Mouse (Mus musculus): ENCODE results near the gene 1700003F12Rik.

The 1700003F12Rik gene

DNA sequence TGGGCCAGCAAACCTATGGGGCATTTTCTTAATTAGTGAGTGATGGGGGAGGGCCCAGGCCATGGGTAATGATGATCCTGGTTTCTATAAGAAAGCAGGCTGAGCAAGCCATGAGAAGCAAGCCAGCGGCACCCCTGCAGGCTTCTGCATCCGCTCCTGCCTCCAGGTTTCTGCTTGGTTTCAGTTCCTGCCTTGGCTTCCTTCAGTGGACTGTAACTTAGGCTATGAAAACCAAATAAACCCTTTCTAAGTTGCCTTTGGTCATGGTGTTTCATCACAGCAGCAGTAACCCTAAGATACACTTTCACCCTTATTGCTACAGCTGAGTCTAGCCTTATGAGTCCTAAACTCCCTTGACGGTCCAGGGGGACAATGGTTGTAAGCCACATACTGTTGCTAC is 50.5 kb downstream of the 1700003F12Rik start:
- in situ Hi-C loops (cut with MboI; ENCODE audit: low pct_unique_long_range_greater_than_20kb in 1 of 2, low sequenced_read_pairs in 2 of 2, unreplicated experiment in 1 of 2) = loop anchor here in 1 of 2 experiments (25.0 kb wide), 1 partner anchor 385 kb away; the partner anchor contains the start of gene Bpifb5

Data from mouse embryonic stem cell (cell line).